Mouse (Mus musculus): ENCODE results near the gene Pilrb2. TPM values are rescaled to one million over a fixed set of nuclear protein-coding genes. Genes with fewer than 3 reads are reported as not detected.
"Not testable (repeated sequence)": the region's sequence is repeated elsewhere in the genome, so short reads cannot be mapped to it uniquely, and the experiment has no call there.

Pilrb2 gene
- polyA plus RNA-seq (2016; fragmentation: Nextera tagmentation; extraction: Ambion mirVana), result not detected in 2 replicates

GRCm38 (mm10) chr5:137871644-137872380, at the start of gene Pilrb2:
Pilrb2 (minus strand) TSS chr5:137871815.
- H3K9me3 ChIP-seq; H3K9ac ChIP-seq (replicated peaks); H3K4me3 ChIP-seq; ATAC-seq (ENCODE audit: low FRiP score, low read depth); H3K36me3 ChIP-seq; H3K4me2 ChIP-seq (replicated peaks); H3K27me3 ChIP-seq; H3K27ac ChIP-seq (replicated peaks); H3K4me1 ChIP-seq: not testable (repeated sequence)
- 76% methylated on average over 3 of the region's 3 CpGs for WGBS

- Histone ChIP-seq H3K4me3 (no peak overlapping the region), H3K36me3 (no peaks in the 10 kb centered on the region), H3K9ac (replicated peaks) (no peak overlapping the region), H3K4me1 (no peaks in the 10 kb centered on the region), H3K27ac (replicated peaks) (no peak overlapping the region), H3K9me3 (no peaks in the 10 kb centered on the region), H3K4me2 (replicated peaks) (no peak overlapping the region), H3K27me3 (no peaks in the 10 kb centered on the region)
- no peak for ATAC-seq (ENCODE audit: low FRiP score, low read depth)
- 85% methylated on average over 6 of the region's 6 CpGs for WGBS
Observed at GRCm38 (mm10) chr5:137915550-137915949, 43.9 kb upstream of the Pilrb2 start.

GRCm38 (mm10) chr5:137914508-137914907, 42.9 kb upstream of the Pilrb2 start:
- Histone ChIP-seq H3K27me3 (no peaks in the 10 kb centered on the region), H3K36me3 (no peaks in the 10 kb centered on the region), H3K9ac (replicated peaks) (no peak overlapping the region), H3K4me1 (no peaks in the 10 kb centered on the region), H3K4me2 (replicated peaks) (no peak overlapping the region), H3K27ac (replicated peaks) (no peak overlapping the region), H3K4me3 (no peak overlapping the region), H3K9me3 (no peaks in the 10 kb centered on the region)
- no peak for ATAC-seq (ENCODE audit: low FRiP score, low read depth)

GRCm38 (mm10) chr5:137909564-137910262, 38.1 kb upstream of the Pilrb2 start:
- 85% methylated on average over 3 of the region's 3 CpGs for WGBS
- Histone ChIP-seq H3K4me2 (replicated peaks) (no peak overlapping the region), H3K9ac (replicated peaks) (no peak overlapping the region), H3K27me3 (no peaks in the 10 kb centered on the region), H3K36me3 (no peaks in the 10 kb centered on the region), H3K9me3 (no peaks in the 10 kb centered on the region), H3K4me3 (no peak overlapping the region), H3K4me1 (no peaks in the 10 kb centered on the region), H3K27ac (replicated peaks) (no peak overlapping the region)
- ATAC-seq (ENCODE audit: low FRiP score, low read depth), result no peak

GRCm38 (mm10) chr5:137897812-137898211, 26.2 kb upstream of the Pilrb2 start:
- H3K27ac ChIP-seq (replicated peaks), result no peak overlapping the region
- no peaks in the 10 kb centered on the region for H3K4me1 ChIP-seq
- H3K9ac ChIP-seq (replicated peaks), result no peak overlapping the region
- 80% methylated on average over 1 of the region's 1 CpGs for WGBS
- H3K36me3 ChIP-seq, result no peaks in the 10 kb centered on the region
- no peak overlapping the region for H3K4me3 ChIP-seq
- no peaks in the 10 kb centered on the region for H3K27me3 ChIP-seq
- H3K9me3 ChIP-seq, result no peaks in the 10 kb centered on the region
- ATAC-seq (ENCODE audit: low FRiP score, low read depth), result no peak
- no peak overlapping the region for H3K4me2 ChIP-seq (replicated peaks)

- WGBS, result 55% methylated on average over 1 of the region's 1 CpGs
- H3K27me3 ChIP-seq, result no peaks in the 10 kb centered on the region
Observed at GRCm38 (mm10) chr5:137892954-137893353, 21.3 kb upstream of the Pilrb2 start.

GRCm38 (mm10) chr5:137887666-137888065, 16.1 kb upstream of the Pilrb2 start:
- Histone ChIP-seq H3K36me3 (no peaks in the 10 kb centered on the region), H3K27ac (replicated peaks) (no peak overlapping the region), H3K4me3 (no peak overlapping the region), H3K4me1 (no peaks in the 10 kb centered on the region), H3K4me2 (replicated peaks) (no peak overlapping the region), H3K27me3 (0 out of 2 replicates have a peak, but pooled peaks cover 3% of the 10 kb centered on the region), H3K9me3 (no peaks in the 10 kb centered on the region), H3K9ac (replicated peaks) (no peak overlapping the region)
- 100% methylated on average over 1 of the region's 1 CpGs for WGBS
- no peak for ATAC-seq (ENCODE audit: low FRiP score, low read depth)

More at GRCm38 (mm10) chr5:137892954-137893353, 21.3 kb upstream of the Pilrb2 start:
- no peak for ATAC-seq (ENCODE audit: low FRiP score, low read depth)
- Histone ChIP-seq H3K27ac (replicated peaks) (no peak overlapping the region), H3K9me3 (no peaks in the 10 kb centered on the region), H3K4me3 (no peak overlapping the region), H3K9ac (replicated peaks) (no peak overlapping the region), H3K4me2 (replicated peaks) (no peak overlapping the region), H3K4me1 (no peaks in the 10 kb centered on the region), H3K36me3 (no peaks in the 10 kb centered on the region)

- Histone ChIP-seq H3K27me3 (0 out of 2 replicates have a peak, but pooled peaks cover 3% of the 10 kb centered on the region), H3K4me2 (replicated peaks) (no peak overlapping the region), H3K27ac (replicated peaks) (no peak overlapping the region), H3K4me3 (no peak overlapping the region), H3K9ac (replicated peaks) (no peak overlapping the region), H3K4me1 (no peaks in the 10 kb centered on the region), H3K36me3 (no peaks in the 10 kb centered on the region), H3K9me3 (no peaks in the 10 kb centered on the region)
- ATAC-seq (ENCODE audit: low FRiP score, low read depth), result no peak
- 17% methylated on average over 2 of the region's 2 CpGs for WGBS
Observed at GRCm38 (mm10) chr5:137885894-137886293, 14.3 kb upstream of the Pilrb2 start.

- H3K4me1 ChIP-seq, result no peaks in the 10 kb centered on the region
- no peak overlapping the region for H3K27ac ChIP-seq (replicated peaks)
- no peak for ATAC-seq (ENCODE audit: low FRiP score, low read depth)
- no peaks in the 10 kb centered on the region for H3K36me3 ChIP-seq
- 0 out of 2 replicates have a peak, but pooled peaks cover 3% of the 10 kb centered on the region for H3K27me3 ChIP-seq
- H3K9me3 ChIP-seq, result no peaks in the 10 kb centered on the region
- H3K4me3 ChIP-seq, result no peak overlapping the region
- H3K9ac ChIP-seq (replicated peaks), result no peak overlapping the region
- H3K4me2 ChIP-seq (replicated peaks), result no peak overlapping the region
- WGBS, result 82% methylated on average over 3 of the region's 3 CpGs
Observed at GRCm38 (mm10) chr5:137883345-137883744, 11.7 kb upstream of the Pilrb2 start.

GRCm38 (mm10) chr5:137882922-137883321, 11.3 kb upstream of the Pilrb2 start:
- H3K27me3 ChIP-seq, result 0 out of 2 replicates have a peak, but pooled peaks cover 3% of the 10 kb centered on the region
- 92% methylated on average over 4 of the region's 4 CpGs for WGBS
- ATAC-seq (ENCODE audit: low FRiP score, low read depth), result no peak
- H3K36me3 ChIP-seq, result no peaks in the 10 kb centered on the region
- no peaks in the 10 kb centered on the region for H3K4me1 ChIP-seq
- H3K4me2 ChIP-seq (replicated peaks), result no peak overlapping the region
- H3K27ac ChIP-seq (replicated peaks), result no peak overlapping the region
- no peak overlapping the region for H3K4me3 ChIP-seq
- H3K9me3 ChIP-seq, result no peaks in the 10 kb centered on the region
- no peak overlapping the region for H3K9ac ChIP-seq (replicated peaks)

GRCm38 (mm10) chr5:137877860-137878259, 6.2 kb upstream of the Pilrb2 start:
- H3K9ac ChIP-seq (replicated peaks), result no peak overlapping the region
- no peaks in the 10 kb centered on the region for H3K9me3 ChIP-seq
- WGBS, result 49% methylated on average over 2 of the region's 2 CpGs
- H3K36me3 ChIP-seq, result no peaks in the 10 kb centered on the region
- no peaks in the 10 kb centered on the region for H3K4me1 ChIP-seq
- H3K4me2 ChIP-seq (replicated peaks), result no peak overlapping the region
- H3K27me3 ChIP-seq, result no peaks in the 10 kb centered on the region
- no peak for ATAC-seq (ENCODE audit: low FRiP score, low read depth)
- no peak overlapping the region for H3K27ac ChIP-seq (replicated peaks)
- H3K4me3 ChIP-seq, result no peak overlapping the region

- Histone ChIP-seq H3K27ac (replicated peaks) (no peak overlapping the region), H3K27me3 (no peaks in the 10 kb centered on the region), H3K4me2 (replicated peaks) (no peak overlapping the region), H3K9ac (replicated peaks) (no peak overlapping the region), H3K9me3 (no peaks in the 10 kb centered on the region), H3K4me1 (no peaks in the 10 kb centered on the region), H3K36me3 (no peaks in the 10 kb centered on the region), H3K4me3 (no peak overlapping the region)
- WGBS, result 79% methylated on average over 2 of the region's 2 CpGs
- ATAC-seq (ENCODE audit: low FRiP score, low read depth), result no peak
Observed at GRCm38 (mm10) chr5:137875054-137875453, 3.4 kb upstream of the Pilrb2 start.
